In the genomic region with DNA sequence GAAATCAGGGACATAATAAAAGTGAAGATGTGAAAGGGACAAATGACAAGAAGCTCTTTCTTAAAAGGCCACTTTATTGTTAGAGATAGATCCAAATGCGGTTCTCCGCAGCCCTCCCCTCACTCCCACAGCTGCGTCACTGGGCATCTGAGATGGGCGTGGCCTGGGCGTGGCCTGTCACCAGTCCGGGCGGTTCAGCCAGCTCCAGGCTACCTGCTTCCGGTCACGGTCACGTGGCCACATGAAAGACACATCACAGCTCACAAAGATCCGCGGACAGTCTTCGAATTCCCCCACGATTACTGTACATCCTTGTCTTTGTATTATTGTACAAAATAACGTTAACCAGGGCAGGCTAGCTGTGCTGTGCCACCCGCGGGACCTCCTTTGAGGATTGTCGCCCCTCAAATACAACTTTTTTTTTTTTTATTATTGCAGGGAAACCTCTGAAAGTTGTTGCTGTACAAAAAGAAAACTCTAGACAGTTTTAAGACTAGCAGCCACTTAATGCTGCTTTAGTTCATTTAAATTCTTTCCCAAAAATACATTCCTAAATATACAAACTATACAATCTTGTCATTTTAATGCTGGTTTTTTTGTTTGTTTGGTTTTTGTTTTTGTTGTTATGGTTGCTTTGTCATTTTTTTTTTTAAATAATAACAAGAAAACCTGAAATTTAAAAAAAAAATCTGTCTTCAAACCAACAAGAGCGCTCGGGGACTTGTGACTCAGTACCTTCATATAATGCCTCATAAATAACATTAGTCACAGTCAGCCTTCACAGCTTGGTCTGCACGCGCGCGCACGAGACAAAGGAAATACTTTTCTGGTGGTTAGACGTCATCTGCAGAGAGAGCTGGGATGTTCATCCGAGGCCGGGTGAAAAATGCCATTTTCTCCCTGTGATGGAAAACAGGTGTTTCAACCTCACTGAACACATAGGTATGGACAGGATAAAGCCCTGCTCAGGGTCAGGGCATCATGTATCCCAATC, we compare ENCODE assay signal across 1 mouse cellular context.
TF ChIP-seq lines count a peak whose summit lies in the region.

No protein-coding gene starts in this region.

TF ChIP-seq in CH12.LX, 34 proteins besides CTCF, POLR2A, EP300 and RAD21 (continued from another document):
- no peak for TF ChIP-seq JUN (IDR thresholded peaks at IDR 0.05; ENCODE audit: insufficient read depth, low read depth, low read length)
- TF ChIP-seq HCFC1 (IDR thresholded peaks at IDR 0.05; ENCODE audit: low read depth, low read length) = peak; percentile 65
- TF ChIP-seq BHLHE40 (IDR thresholded peaks at IDR 0.05; ENCODE audit: low read depth, low read length) = peak; percentile 93
- peak; percentile 63 for TF ChIP-seq ZNF384 (IDR thresholded peaks at IDR 0.05; ENCODE audit: low read depth, low read length)
- TF ChIP-seq MXI1 (IDR thresholded peaks at IDR 0.05; ENCODE audit: low read depth, low read length) = 0 out of 2 replicates have a peak, but pooled peaks have one; percentile 46
- peak; percentile 53; the same call in 1 of the 2 replicates for TF ChIP-seq NRF1 (IDR thresholded peaks at IDR 0.05; ENCODE audit: low read depth, low read length)
- peak; percentile 79 for TF ChIP-seq TCF12 (IDR thresholded peaks at IDR 0.05; ENCODE audit: low read depth, low read length)
- TF ChIP-seq NELFE (IDR thresholded peaks at IDR 0.05; ENCODE audit: low read depth, low read length) = peak; percentile 67
- TF ChIP-seq USF2 (conservative IDR thresholded peaks at IDR 0.05; ENCODE audit: low read depth, low read length) = peak; percentile 97
- TF ChIP-seq MAX (IDR thresholded peaks at IDR 0.05; ENCODE audit: low read length) = peak; percentile 99
- TF ChIP-seq USF1 (IDR thresholded peaks at IDR 0.05; ENCODE audit: low read depth, low read length) = peak; percentile 98
- peak; percentile 64; the same call in 1 of the 2 replicates for TF ChIP-seq MYC (IDR thresholded peaks at IDR 0.05; ENCODE audit: low read depth, low read length)
- TF ChIP-seq ETS1 (conservative IDR thresholded peaks at IDR 0.05; ENCODE audit: low read depth, low read length) = no peak
- no peak for TF ChIP-seq E2F4 (IDR thresholded peaks at IDR 0.05; ENCODE audit: insufficient replicate concordance, low read depth, low read length)
- TF ChIP-seq ELF1 (IDR thresholded peaks at IDR 0.05; ENCODE audit: low read depth, low read length) = peak; percentile 93
- TF ChIP-seq CHD1 (IDR thresholded peaks at IDR 0.05; ENCODE audit: low read depth, low read length) = no peak
